Mouse (Mus musculus) frontal cortex, adult 2 months (tissue): ENCODE measurements at regions not wholly inside any gene's neighbourhood (a gene's known extent, or its start where the extent isn't known, plus 50 kb on each side); places are given as distances from the start of the nearest gene placed in this dataset.

Experiments
- DNase-seq, 2 experiments: peaks; one replicate each; pipeline ENCODE4 v3.0.0; 2022; ENCODE audit warnings: low spot score in 1 of 2; ENCODE audit errors: extremely low spot score in 1 of 2

GRCm38 (mm10) chr3:140044898-140045297 lies 839.4 kb downstream of the Stpg2 start:
- no peak for DNase-seq

- DNase-seq, result no peak
Measured at GRCm38 (mm10) chr3:140054634-140055033, 849.1 kb downstream of the Stpg2 start.

DNA sequence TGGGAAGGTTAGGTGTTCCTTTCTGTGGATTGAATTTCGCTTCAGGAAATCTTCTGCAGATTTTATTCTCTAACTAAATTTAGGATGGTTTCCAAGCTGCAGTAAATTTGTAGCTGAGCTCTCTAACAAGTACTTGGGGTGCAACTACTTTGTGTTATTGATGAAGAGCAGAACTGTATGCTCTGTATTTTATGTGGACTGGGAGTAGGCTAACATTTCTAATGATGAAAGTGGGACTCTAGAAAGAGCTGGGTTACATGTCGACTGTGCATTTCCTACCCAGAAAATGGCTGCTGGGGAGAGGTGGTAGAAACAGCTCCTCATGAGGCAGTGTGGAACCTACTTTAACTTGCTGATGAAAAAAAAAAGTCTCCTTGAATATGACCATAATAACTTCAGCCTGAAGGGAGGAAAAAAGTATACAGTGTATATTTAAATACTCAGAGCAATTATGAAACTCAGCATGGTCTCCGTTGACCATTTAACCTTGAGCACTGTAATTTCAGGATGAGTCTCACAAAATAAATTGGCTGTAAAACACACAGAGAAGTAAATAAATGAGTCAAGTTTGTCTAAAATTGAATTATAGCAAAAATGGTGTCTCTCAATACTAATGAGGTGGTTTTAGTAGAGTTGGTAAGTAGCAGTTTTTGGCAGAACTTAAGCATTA lies 852.6 kb downstream of the Stpg2 start:
- DNase-seq, result no peak

- no peak for DNase-seq
Measured at GRCm38 (mm10) chr3:140059102-140059501, 853.6 kb downstream of the Stpg2 start.

DNA sequence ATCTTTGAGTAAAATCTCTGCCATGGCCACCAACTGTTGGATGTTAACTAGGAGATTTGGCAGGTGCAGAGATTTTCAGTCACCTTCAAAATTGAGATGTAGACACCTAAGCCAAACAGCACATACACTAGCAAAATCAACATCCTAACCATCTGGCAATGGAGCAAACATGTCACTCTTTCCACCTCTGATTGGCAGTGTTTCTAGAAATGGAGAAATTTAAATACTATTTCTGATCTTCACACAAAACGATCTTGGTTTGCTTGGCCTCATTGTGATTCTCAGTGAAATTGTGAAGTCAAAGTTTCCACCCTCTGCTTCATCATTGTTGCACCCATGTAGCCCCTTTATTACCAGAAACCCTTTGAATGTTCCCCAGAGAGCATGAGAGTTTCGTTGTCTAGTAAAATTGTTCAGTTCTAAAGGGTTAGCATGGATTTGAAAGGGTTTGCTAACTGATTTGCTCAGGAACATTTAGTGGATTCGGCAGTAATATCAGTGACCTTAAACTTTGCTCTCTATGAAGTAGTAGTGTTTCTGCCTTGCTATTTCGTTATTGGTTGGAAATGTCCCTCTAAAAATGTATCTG lies 854.1 kb downstream of the Stpg2 start:
- DNase-seq, result no peak

DNA sequence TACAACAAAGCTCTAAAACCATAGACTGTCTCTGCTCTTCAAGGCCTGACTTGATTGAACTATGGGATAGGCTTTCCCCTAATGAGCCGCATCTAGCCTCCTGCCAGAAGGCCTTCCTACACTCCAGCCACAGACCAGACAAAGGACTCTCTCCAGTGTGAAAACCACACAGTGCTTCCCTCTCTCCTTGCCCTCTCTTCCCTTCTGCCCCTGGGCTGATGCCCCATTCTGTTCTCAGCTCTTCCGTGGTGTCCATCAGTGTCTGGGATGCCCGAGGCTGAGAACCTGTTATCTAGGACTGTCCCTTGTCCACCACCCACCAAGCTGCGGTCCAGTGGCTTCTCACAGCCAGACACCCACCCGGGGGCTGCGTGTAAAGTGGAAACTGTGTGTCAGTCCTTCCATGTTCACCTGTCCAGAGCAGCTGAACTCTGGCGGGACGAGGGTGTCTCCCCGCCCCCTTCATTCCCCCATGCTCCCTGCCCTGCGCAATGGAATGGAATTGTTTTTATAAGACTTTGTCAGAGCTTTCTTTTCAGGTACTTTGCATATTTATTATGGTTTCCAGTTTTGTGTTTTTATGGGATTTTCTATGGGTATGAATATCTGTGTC lies 856.4 kb downstream of the Stpg2 start:
- DNase-seq, result no peak

GRCm38 (mm10) chr3:140062880-140063279 lies 857.4 kb downstream of the Stpg2 start:
- DNase-seq, result no peak

GRCm38 (mm10) chr3:140084333-140084732 lies 878.8 kb downstream of the Stpg2 start:
- no peak for DNase-seq

- DNase-seq, result peak; percentile 6 to 31
Measured at GRCm38 (mm10) chr3:140085385-140085784, 879.9 kb downstream of the Stpg2 start.

- DNase-seq, result peak in 1 of 2 experiments; percentile 12
Measured at GRCm38 (mm10) chr3:140088019-140088418, 882.5 kb downstream of the Stpg2 start.

DNA sequence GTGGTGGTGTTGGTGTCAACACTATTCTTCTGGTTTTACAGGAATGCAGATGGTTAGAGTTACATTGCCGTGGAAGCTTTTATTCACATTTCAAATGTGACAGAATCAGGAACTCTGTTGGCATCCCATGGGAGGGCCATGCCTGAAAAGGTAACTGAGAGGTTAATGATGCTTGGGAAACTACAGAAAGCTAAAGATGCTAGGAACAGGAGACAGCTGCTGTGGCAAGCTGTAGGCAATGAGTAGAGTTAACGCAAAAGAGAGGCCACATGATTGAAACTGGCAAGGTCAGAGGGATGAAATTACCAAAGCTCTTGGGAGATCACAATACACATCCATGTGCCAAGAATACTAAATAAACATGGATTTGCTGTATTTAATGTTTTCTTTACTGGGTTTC lies 886.4 kb downstream of the Stpg2 start:
- DNase-seq, result no peak

DNA sequence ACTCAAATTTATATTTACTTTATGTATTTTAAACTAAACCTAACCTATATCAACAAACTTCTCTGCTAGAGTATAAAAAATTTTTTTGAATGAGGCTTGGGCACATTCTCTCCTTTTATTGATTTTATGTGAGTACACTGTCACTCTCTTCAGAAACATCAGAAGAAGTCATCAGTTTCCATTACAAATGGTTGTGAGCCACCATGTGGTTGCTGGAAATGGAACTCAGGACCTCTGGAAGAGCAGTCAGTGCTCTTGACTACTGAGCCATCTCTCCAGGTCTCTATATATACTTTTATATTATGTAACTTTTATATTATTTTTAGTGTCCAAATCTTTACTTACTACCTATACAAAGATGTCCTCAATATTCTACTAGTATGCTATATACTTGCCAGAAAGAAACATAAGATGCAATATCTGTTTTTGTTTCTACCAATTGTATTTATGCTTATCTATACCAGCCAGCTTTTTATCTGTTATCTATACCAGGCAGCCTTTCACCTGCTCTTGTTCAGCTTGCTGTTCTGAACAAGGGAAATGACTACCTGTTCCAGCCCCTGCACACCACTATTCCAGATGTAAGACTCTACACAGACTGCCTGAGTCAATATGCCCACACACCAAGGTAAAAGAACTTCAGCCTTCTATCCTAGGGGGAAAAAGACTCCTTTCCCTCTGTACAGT lies 891.5 kb downstream of the Stpg2 start:
- DNase-seq, result no peak

DNA sequence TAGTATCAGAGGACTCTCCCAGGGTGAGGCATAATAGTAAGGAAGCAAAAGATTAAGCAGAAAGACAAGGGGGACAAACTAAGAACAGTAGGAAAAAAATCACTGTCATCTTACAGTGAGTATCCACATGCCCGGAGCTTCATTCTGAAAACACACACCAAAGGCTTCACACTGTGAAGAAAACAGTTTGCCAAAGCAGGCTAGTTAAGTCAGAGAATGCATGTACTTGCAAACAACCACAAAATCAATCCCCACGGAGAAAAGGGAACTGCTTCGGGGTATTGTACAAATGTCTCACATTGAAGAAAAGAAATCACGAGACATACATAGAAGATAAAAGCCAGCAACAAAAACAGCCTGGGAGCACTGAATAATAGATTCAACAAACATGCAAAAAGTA lies 903.9 kb downstream of the Stpg2 start:
- no peak for DNase-seq

DNA sequence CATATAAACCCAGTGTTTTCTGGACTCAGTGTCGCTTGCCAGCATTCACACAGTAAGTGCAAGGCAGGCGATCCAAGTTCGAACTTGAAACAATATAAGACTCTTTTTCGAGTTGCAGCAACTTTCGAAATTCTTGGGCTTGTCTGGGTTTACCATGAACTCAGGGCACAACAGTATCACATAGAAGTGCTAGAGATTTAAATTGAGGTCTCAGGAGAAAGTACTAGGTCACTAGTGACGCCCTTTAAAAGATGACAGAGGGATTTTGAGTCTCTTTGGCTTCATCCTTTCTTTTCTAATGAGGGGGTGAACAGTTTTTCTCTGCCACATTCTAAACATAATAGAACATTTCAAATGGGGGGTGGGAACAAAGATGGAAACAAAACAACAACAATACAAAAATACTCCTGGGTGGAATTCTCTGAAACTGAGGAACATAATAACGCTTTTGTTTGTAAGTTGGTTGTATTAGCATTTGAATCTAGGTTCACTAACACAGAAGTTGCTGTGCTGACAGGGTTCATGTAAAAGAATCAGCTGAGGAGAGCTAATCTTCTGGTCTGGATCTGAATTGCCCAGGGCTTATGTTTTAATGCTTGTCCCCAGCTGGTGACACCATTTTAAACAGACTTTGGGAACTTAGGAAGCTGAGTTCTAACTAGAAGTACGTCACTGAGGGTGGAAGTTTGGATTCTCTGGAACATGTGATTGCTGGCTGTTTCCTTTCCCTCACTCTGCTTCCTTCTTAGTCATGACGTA lies 906.1 kb downstream of the Stpg2 start:
- no peak for DNase-seq

DNA sequence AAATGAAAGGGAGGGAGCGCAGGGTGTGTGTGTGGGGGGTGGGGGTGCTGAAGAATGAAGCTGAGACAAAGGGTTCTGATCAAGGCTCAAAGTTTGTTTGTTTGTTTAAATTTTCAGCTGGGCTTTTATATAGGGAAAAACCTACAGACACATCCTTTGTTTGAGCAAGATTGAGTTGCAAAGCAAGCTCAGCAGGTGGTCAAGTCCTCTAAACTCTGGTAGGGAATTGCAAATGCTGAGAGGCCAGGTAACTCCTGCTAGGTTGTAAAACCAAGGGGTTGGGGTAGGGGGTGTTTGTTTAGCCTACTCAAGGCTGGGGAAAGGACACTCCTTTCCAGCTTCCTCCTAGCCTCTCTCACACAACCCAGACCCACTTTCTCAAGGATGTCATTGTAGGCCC lies 909.6 kb downstream of the Stpg2 start:
- DNase-seq, result no peak

- no peak for DNase-seq
Measured at GRCm38 (mm10) chr3:140127310-140127709, 921.8 kb downstream of the Stpg2 start.

GRCm38 (mm10) chr3:140129065-140129778 lies 923.7 kb downstream of the Stpg2 start:
- no peak for DNase-seq

GRCm38 (mm10) chr3:140143900-140144299 lies 938.4 kb downstream of the Stpg2 start:
- DNase-seq, result no peak

DNA sequence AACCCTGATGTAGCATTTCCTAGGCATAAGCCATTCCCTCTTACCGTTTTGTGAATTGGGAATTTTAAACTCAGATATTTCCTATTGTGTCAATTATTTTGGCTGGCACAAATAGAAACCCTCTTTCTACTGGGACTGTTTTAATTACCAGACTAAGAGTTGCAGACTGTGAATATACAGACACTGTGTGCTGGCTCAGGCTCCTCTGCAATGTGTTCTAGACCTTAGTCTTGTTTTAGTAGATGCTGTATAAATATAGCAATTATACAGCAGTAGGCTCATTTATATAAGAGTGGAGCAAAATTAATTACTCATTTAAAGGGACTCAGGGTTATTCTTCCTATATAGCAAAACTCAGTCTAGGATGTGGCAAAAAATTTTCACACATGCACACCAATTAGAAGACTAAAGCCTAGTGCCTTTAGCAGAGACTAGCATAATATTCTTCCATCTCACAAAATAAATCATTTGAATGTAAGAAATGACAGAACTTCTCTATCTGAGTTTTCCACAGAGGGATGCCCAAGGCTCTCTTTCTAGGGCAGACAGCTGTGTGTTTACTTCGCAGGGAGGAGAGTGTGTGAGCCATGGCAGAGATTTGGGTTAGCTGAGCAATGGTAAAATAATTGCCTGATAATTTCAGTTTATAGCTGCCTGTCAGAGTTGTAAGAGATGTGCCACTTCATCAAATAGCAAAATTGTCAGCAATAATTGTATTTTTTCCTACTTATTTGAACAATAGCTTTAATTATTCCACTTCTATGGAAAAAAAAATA lies 941.9 kb downstream of the Stpg2 start:
- DNase-seq, result peak; percentile 1 to 9
